Mouse (Mus musculus): ENCODE results near the gene Il21r. TPM values are rescaled to one million over a fixed set of nuclear protein-coding genes. Genes with fewer than 3 reads are reported as not detected.
A peak's percentile ranks its signal among the peaks of the same experiment; 100 is the strongest.

Gene Il21r
- polyA plus RNA-seq, 1 experiment from 2014 or later = 0.41 TPM

- H3K4me1 ChIP-seq (ENCODE audit: insufficient read depth) = peaks cover 18% of the 10 kb centered on the region
- ATAC-seq (ENCODE audit: insufficient read depth) (no peak), DNase-seq (no peak)
- no peaks in the 10 kb centered on the region for H3K9me3 ChIP-seq (ENCODE audit: low read depth, low read length)
- H3K9ac ChIP-seq = no peak overlapping the region
- H3K4me3 ChIP-seq (ENCODE audit: low read depth, low read length) = no peak overlapping the region
- 78% methylated on average over 3 of the region's 3 CpGs for WGBS
- no peak for TF ChIP-seq CTCF (IDR thresholded peaks at IDR 0.05; ENCODE audit: low read depth)
- H3K27ac ChIP-seq (ENCODE audit: low read depth) = no peak overlapping the region
- no peak overlapping the region for H3K4me2 ChIP-seq
- H3K27me3 ChIP-seq (ENCODE audit: insufficient read depth, low read length) = no peaks in the 10 kb centered on the region
- peaks cover 31% of the 10 kb centered on the region; the same call in 1 of the 2 replicates for H3K36me3 ChIP-seq (ENCODE audit: insufficient read depth)
Observed at GRCm38 (mm10) chr7:125574832-125575231, 28.4 kb upstream of the Il21r start.

GRCm38 (mm10) chr7:125575738-125576540, 27.3 kb upstream of the Il21r start:
- peak overlapping the region; percentile 42; the same call in 1 of the 2 replicates for H3K27ac ChIP-seq (ENCODE audit: low read depth)
- H3K9ac ChIP-seq = no peak overlapping the region
- H3K4me3 ChIP-seq (ENCODE audit: low read depth, low read length) = no peak overlapping the region
- no peak overlapping the region for H3K4me2 ChIP-seq
- no peak for DNase-seq
- H3K27me3 ChIP-seq (ENCODE audit: insufficient read depth, low read length) = no peaks in the 10 kb centered on the region
- peaks cover 22% of the 10 kb centered on the region for H3K4me1 ChIP-seq (ENCODE audit: insufficient read depth)
- no peak for ATAC-seq (ENCODE audit: insufficient read depth)
- H3K36me3 ChIP-seq (ENCODE audit: insufficient read depth) = peaks cover 22% of the 10 kb centered on the region; the same call in 1 of the 2 replicates
- WGBS = 69% methylated on average over 16 of the region's 16 CpGs
- 0 out of 2 replicates have a peak, but pooled peaks have one; percentile 4 for TF ChIP-seq CTCF (IDR thresholded peaks at IDR 0.05; ENCODE audit: low read depth)
- H3K9me3 ChIP-seq (ENCODE audit: low read depth, low read length) = no peaks in the 10 kb centered on the region

- H3K36me3 ChIP-seq (ENCODE audit: insufficient read depth) = peaks cover 15% of the 10 kb centered on the region; the same call in 1 of the 2 replicates
- ATAC-seq (ENCODE audit: insufficient read depth) = peak; percentile 60
- no peaks in the 10 kb centered on the region for H3K27me3 ChIP-seq (ENCODE audit: insufficient read depth, low read length)
- peak overlapping the region; percentile 42; the same call in 1 of the 2 replicates for H3K27ac ChIP-seq (ENCODE audit: low read depth)
- no peak overlapping the region for H3K4me3 ChIP-seq (ENCODE audit: low read depth, low read length)
- TF ChIP-seq CTCF (IDR thresholded peaks at IDR 0.05; ENCODE audit: low read depth) = no peak
- peak; percentile 87 for DNase-seq
- 40% methylated on average over 7 of the region's 7 CpGs for WGBS
- H3K4me2 ChIP-seq = no peak overlapping the region
- H3K4me1 ChIP-seq (ENCODE audit: insufficient read depth) = peaks cover 26% of the 10 kb centered on the region
- no peak overlapping the region for H3K9ac ChIP-seq
- H3K9me3 ChIP-seq (ENCODE audit: low read depth, low read length) = no peaks in the 10 kb centered on the region
Observed at GRCm38 (mm10) chr7:125576982-125577381, 26.2 kb upstream of the Il21r start.

- 59% methylated on average over 11 of the region's 11 CpGs for WGBS
- no peak overlapping the region for H3K4me2 ChIP-seq
- DNase-seq = no peak
- H3K27me3 ChIP-seq (ENCODE audit: insufficient read depth, low read length) = no peaks in the 10 kb centered on the region
- peaks cover 26% of the 10 kb centered on the region for H3K4me1 ChIP-seq (ENCODE audit: insufficient read depth)
- H3K27ac ChIP-seq (ENCODE audit: low read depth) = peak overlapping the region; percentile 42; the same call in 1 of the 2 replicates
- H3K9me3 ChIP-seq (ENCODE audit: low read depth, low read length) = no peaks in the 10 kb centered on the region
- no peak overlapping the region for H3K9ac ChIP-seq
- no peak for ATAC-seq (ENCODE audit: insufficient read depth)
- TF ChIP-seq CTCF (IDR thresholded peaks at IDR 0.05; ENCODE audit: low read depth) = no peak
- no peak overlapping the region for H3K4me3 ChIP-seq (ENCODE audit: low read depth, low read length)
- peaks cover 15% of the 10 kb centered on the region; the same call in 1 of the 2 replicates for H3K36me3 ChIP-seq (ENCODE audit: insufficient read depth)
Observed at GRCm38 (mm10) chr7:125577486-125578088, 25.6 kb upstream of the Il21r start.

- Histone ChIP-seq H3K9me3 (ENCODE audit: low read depth, low read length) (no peaks in the 10 kb centered on the region), H3K4me1 (ENCODE audit: insufficient read depth) (peaks cover 26% of the 10 kb centered on the region), H3K9ac (no peak overlapping the region), H3K4me3 (ENCODE audit: low read depth, low read length) (no peak overlapping the region), H3K27ac (ENCODE audit: low read depth) (no peak overlapping the region), H3K27me3 (ENCODE audit: insufficient read depth, low read length) (no peaks in the 10 kb centered on the region), H3K4me2 (no peak overlapping the region), H3K36me3 (ENCODE audit: insufficient read depth) (peaks cover 11% of the 10 kb centered on the region; the same call in 1 of the 2 replicates)
- 51% methylated on average over 3 of the region's 3 CpGs for WGBS
- TF ChIP-seq CTCF (IDR thresholded peaks at IDR 0.05; ENCODE audit: low read depth) = no peak
- DNase-seq (no peak), ATAC-seq (ENCODE audit: insufficient read depth) (no peak)
Observed at GRCm38 (mm10) chr7:125578106-125578505, 25.1 kb upstream of the Il21r start.

GRCm38 (mm10) chr7:125579545-125580219, 23.5 kb upstream of the Il21r start:
- WGBS = 81% methylated on average over 9 of the region's 9 CpGs

GRCm38 (mm10) chr7:125580220-125580549, 23.0 kb upstream of the Il21r start:
- peaks cover 3% of the 10 kb centered on the region; the same call in 1 of the 2 replicates for H3K36me3 ChIP-seq (ENCODE audit: insufficient read depth)
- no peak for TF ChIP-seq CTCF (IDR thresholded peaks at IDR 0.05; ENCODE audit: low read depth)
- H3K9me3 ChIP-seq (ENCODE audit: low read depth, low read length) = no peaks in the 10 kb centered on the region
- no peak overlapping the region for H3K9ac ChIP-seq
- H3K27me3 ChIP-seq (ENCODE audit: insufficient read depth, low read length) = no peaks in the 10 kb centered on the region
- no peak overlapping the region for H3K4me2 ChIP-seq
- peaks cover 26% of the 10 kb centered on the region for H3K4me1 ChIP-seq (ENCODE audit: insufficient read depth)
- H3K27ac ChIP-seq (ENCODE audit: low read depth) = no peak overlapping the region
- WGBS = 84% methylated on average over 1 of the region's 1 CpGs
- DNase-seq = no peak
- ATAC-seq (ENCODE audit: insufficient read depth) = no peak
- H3K4me3 ChIP-seq (ENCODE audit: low read depth, low read length) = no peak overlapping the region

More at GRCm38 (mm10) chr7:125579545-125580219, 23.5 kb upstream of the Il21r start:
- H3K9ac ChIP-seq = no peak overlapping the region
- H3K4me3 ChIP-seq (ENCODE audit: low read depth, low read length) = no peak overlapping the region
- no peak overlapping the region for H3K4me2 ChIP-seq
- ATAC-seq (ENCODE audit: insufficient read depth) = no peak
- TF ChIP-seq CTCF (IDR thresholded peaks at IDR 0.05; ENCODE audit: low read depth) = no peak
- H3K9me3 ChIP-seq (ENCODE audit: low read depth, low read length) = no peaks in the 10 kb centered on the region
- no peaks in the 10 kb centered on the region for H3K27me3 ChIP-seq (ENCODE audit: insufficient read depth, low read length)
- H3K36me3 ChIP-seq (ENCODE audit: insufficient read depth) = peaks cover 5% of the 10 kb centered on the region; the same call in 1 of the 2 replicates
- DNase-seq = no peak
- peaks cover 26% of the 10 kb centered on the region for H3K4me1 ChIP-seq (ENCODE audit: insufficient read depth)
- H3K27ac ChIP-seq (ENCODE audit: low read depth) = no peak overlapping the region

Data from lung, embryonic 14.5 days (tissue).